Mouse (Mus musculus): ENCODE data around the gene Col8a1. TPM values are rescaled to one million over a fixed set of nuclear protein-coding genes. Genes with fewer than 3 reads are reported as not detected.
A peak's percentile ranks its signal among the peaks of the same experiment; 100 is the strongest.

Col8a1 gene
- polyA plus RNA-seq, 1 experiment from 2014 or later, result 39.7 TPM

DNA sequence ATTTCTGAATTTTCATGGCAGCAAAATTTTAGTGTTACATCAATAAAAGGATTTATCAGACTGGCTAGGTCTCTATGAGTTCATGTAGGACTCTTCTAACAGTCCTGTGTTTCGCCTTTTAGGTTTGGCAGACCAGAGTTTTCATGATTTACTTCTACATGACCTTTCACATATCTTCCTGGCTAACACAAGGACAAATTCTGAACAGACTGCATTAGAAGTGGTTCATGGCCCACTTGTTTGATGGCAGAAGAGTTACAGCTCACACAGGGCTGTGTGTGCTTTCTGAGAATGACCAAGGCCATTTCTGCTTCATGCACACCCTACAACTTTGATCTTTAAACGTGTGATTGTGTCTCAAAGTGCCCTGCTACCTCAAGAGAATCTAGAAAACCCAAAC is 82.3 kb downstream of the Col8a1 start:
- WGBS, result 65% methylated on average over 2 of the region's 2 CpGs
- no peak overlapping the region for H3K9ac ChIP-seq
- peaks cover 17% of the 10 kb centered on the region for H3K4me1 ChIP-seq

DNA sequence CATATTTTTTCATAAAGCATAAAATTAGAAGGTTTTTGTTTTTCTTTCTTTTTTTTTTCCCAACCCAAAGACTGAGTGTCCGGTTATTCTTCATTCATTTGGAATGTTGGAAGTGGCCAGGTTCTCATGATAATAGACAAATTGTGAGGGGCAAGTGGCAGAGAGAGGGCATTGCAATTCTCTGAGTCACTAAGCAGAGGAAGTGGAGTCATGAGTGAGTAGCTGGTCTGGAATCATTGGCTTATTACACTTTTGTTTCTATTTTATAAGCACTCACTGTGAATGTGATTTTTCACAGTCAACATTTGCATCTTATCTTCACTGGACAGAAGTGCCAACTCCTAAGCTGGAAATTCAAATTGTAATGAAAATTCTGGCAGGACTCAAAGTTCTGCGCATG is 82.9 kb downstream of the Col8a1 start:
- no peak overlapping the region for H3K27ac ChIP-seq
- no peaks in the 10 kb centered on the region for H3K27me3 ChIP-seq
- peaks cover 14% of the 10 kb centered on the region for H3K4me1 ChIP-seq
- no peak overlapping the region for H3K9ac ChIP-seq
- no peak overlapping the region for H3K4me2 ChIP-seq
- H3K9me3 ChIP-seq, result no peaks in the 10 kb centered on the region
- WGBS, result 85% methylated on average over 2 of the region's 2 CpGs
- no peak for ATAC-seq (ENCODE audit: insufficient number of reproducible peaks, insufficient read depth, low FRiP score, low TSS enrichment, low read depth)
- no peaks in the 10 kb centered on the region for H3K36me3 ChIP-seq
- H3K4me3 ChIP-seq, result no peak overlapping the region

More for the DNA sequence above, 82.3 kb downstream of the Col8a1 start:
- Histone ChIP-seq H3K27ac (no peak overlapping the region), H3K27me3 (no peaks in the 10 kb centered on the region), H3K36me3 (no peaks in the 10 kb centered on the region), H3K4me3 (no peak overlapping the region), H3K9me3 (no peaks in the 10 kb centered on the region), H3K4me2 (no peak overlapping the region)
- ATAC-seq (ENCODE audit: insufficient number of reproducible peaks, insufficient read depth, low FRiP score, low TSS enrichment, low read depth), result no peak

DNA sequence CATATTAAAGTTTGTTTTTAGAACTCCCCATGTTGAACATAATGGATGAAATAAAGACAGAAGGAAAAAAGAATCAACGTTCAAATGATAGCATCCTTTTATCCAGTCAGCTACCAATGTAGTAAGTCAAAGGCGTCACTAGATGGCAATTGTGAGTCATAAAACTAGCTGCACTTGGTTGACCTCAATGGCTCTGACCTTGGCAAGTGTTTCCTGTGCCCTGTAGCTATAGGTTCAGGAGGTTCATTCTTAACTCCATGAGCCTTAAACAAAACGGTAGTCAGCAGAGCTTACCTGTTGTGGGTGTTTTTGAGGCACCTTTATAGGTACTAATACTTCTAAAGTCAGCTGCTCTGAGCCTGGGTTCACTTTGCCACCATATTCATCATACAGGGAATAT is 85.2 kb downstream of the Col8a1 start:
- Histone ChIP-seq H3K4me3 (no peak overlapping the region), H3K9ac (no peak overlapping the region), H3K27me3 (no peaks in the 10 kb centered on the region), H3K9me3 (no peaks in the 10 kb centered on the region), H3K4me1 (peaks cover 12% of the 10 kb centered on the region), H3K36me3 (no peaks in the 10 kb centered on the region), H3K4me2 (no peak overlapping the region), H3K27ac (no peak overlapping the region)
- 12% methylated on average over 3 of the region's 3 CpGs for WGBS
- ATAC-seq (ENCODE audit: insufficient number of reproducible peaks, insufficient read depth, low FRiP score, low TSS enrichment, low read depth), result no peak

DNA sequence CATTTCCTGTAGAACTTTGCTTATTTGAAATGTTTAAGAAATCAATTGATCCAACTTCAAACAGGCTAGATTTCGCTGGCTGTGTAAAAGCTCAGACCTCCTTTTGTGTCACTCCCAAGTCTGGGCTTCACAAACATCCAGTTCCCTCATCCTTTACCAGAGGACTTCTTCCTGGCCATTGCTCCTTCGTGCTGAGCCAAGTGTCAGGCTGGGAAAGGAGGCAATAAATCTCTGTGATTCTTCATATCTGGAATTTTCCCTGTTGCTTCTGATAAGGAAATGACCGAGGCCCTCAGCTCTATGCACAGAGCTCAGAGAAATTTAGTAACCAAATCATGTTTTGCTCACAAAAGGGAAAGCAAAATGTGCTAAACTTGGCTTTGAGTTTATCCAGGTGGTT is 91.9 kb downstream of the Col8a1 start:
- Histone ChIP-seq H3K9ac (no peak overlapping the region), H3K4me2 (no peak overlapping the region), H3K27ac (no peak overlapping the region), H3K4me3 (no peak overlapping the region), H3K4me1 (peaks cover 8% of the 10 kb centered on the region), H3K27me3 (no peaks in the 10 kb centered on the region), H3K9me3 (no peaks in the 10 kb centered on the region), H3K36me3 (no peaks in the 10 kb centered on the region)
- ATAC-seq (ENCODE audit: insufficient number of reproducible peaks, insufficient read depth, low FRiP score, low TSS enrichment, low read depth), result no peak
- WGBS, result 56% methylated on average over 3 of the region's 3 CpGs

DNA sequence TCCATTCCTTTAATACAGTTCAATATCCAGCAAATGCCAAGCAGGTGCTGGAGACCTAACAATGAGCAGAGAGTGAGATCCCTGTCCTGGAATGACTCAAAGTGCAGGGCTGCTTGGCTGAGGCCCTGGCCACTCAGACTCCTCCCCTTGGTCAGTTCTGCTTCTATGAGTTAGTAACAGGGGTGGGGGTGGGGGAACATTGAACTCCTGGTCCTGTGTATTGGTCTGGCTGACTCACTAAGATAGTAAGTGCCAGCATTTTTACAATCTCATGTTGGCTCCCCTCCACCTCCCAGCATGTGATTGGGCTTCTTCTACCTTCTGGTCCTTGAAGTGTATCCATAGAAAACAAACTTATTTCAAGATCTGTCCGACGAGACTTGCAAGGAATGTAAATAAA is 104.6 kb downstream of the Col8a1 start:
- Histone ChIP-seq H3K27ac (no peak overlapping the region), H3K27me3 (no peaks in the 10 kb centered on the region), H3K36me3 (no peaks in the 10 kb centered on the region), H3K4me1 (0 out of 2 replicates have a peak, but pooled peaks cover 3% of the 10 kb centered on the region), H3K9me3 (no peaks in the 10 kb centered on the region), H3K9ac (no peak overlapping the region), H3K4me2 (no peak overlapping the region), H3K4me3 (no peak overlapping the region)
- 72% methylated on average over 2 of the region's 2 CpGs for WGBS
- no peak for ATAC-seq (ENCODE audit: insufficient number of reproducible peaks, insufficient read depth, low FRiP score, low TSS enrichment, low read depth)

DNA sequence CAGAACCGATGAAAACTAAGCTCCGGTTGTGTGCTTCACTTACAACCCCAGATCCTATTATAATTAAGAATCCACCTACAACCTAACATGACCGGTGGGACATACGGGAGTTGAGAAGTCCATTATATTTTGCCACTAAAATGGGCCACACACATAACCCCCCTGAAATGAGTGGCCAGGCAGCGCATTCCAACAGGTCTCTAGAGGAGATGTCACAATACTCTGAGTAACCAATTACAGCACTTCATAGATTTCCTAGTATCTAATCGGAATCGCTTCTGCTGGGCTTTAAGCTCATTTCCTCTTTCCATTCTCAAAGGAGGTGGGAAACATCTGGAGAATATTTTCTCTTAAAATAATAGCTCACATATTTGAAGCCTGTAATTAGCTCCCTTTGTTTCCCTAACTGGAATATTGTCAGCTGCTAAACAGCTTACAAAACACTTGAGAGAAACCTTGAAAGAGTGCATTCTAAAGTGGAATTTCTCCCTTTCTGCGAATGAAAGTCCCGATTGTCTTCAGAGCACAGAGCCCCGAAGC is 113.1 kb downstream of the Col8a1 start:
- H3K27me3 ChIP-seq, result no peaks in the 10 kb centered on the region
- H3K4me3 ChIP-seq, result no peak overlapping the region
- H3K27ac ChIP-seq, result no peak overlapping the region
- H3K9me3 ChIP-seq, result no peaks in the 10 kb centered on the region
- 48% methylated on average over 10 of the region's 10 CpGs for WGBS
- ATAC-seq (ENCODE audit: insufficient number of reproducible peaks, insufficient read depth, low FRiP score, low TSS enrichment, low read depth), result no peak
- H3K36me3 ChIP-seq, result no peaks in the 10 kb centered on the region
- no peak overlapping the region for H3K9ac ChIP-seq
- 0 out of 2 replicates have a peak, but pooled peaks cover 4% of the 10 kb centered on the region for H3K4me1 ChIP-seq
- H3K4me2 ChIP-seq, result no peak overlapping the region

DNA sequence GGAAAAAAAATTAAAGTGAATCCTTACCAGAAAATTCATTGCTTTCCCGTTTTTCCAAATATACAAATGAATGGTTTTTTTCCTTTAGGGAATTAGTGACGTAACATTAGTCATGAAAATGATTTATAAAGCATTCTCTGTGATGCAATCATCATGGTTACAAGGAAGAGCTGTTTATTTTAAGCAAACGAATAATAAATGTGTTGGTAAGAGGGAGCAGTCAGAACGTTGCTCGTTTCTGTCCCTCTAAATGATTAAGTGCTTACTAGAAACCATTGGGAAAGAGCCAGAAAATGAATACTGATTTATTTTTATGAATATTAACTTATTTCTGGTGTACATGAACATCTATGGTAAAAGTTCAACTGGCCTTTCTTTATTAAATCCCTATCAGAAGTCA is 119.8 kb downstream of the Col8a1 start:
- Histone ChIP-seq H3K36me3 (no peaks in the 10 kb centered on the region), H3K27me3 (no peaks in the 10 kb centered on the region), H3K4me3 (no peak overlapping the region), H3K9me3 (no peaks in the 10 kb centered on the region), H3K4me1 (no peaks in the 10 kb centered on the region), H3K27ac (no peak overlapping the region), H3K9ac (no peak overlapping the region), H3K4me2 (no peak overlapping the region)
- whole genome bisulfite sequencing, result 55% methylated on average over 5 of the region's 5 CpGs
- ATAC-seq (ENCODE audit: insufficient number of reproducible peaks, insufficient read depth, low FRiP score, low TSS enrichment, low read depth), result no peak

DNA sequence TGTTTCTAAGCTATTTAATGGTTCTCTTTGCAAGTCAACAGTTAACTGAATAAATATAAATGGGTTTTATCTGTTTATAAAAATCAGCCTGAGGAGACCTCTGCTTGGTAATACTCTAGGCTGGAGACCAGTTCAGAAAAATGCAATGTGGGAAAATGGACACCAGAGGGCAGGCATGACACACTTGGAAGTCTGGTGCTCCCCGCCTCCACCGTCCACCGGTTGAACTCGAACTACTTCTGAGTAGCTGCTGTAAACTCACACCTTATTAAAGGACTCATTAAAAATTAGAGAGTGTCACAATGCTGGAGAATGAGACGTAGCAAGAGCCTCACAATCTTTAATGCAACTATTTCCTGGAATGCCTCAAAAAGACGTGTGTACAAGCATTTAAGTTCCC is 120.3 kb downstream of the Col8a1 start:
- Histone ChIP-seq H3K4me2 (no peak overlapping the region), H3K27ac (no peak overlapping the region), H3K4me3 (no peak overlapping the region), H3K9ac (no peak overlapping the region), H3K27me3 (no peaks in the 10 kb centered on the region), H3K9me3 (no peaks in the 10 kb centered on the region), H3K4me1 (no peaks in the 10 kb centered on the region), H3K36me3 (no peaks in the 10 kb centered on the region)
- 8% methylated on average over 6 of the region's 6 CpGs for WGBS
- ATAC-seq (ENCODE audit: insufficient number of reproducible peaks, insufficient read depth, low FRiP score, low TSS enrichment, low read depth), result no peak

DNA sequence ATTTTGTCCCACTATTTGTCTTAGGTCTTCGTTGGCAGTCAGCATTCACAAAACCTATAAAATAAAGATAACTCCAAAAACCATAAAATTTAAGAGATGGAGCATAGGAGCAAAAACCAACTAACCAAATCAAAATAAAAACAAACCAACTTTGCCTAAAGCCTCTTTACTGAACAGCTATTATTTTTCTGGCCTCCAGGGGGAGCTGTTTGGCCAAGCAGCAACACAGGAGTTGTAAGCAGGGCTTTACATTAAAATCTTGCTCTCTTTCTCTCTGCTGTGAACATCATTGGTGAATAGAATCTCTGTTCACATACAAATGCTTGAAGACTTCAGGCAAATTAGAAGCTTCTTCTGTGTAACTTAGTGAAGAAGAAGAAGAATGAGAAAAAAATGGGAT is 142.8 kb downstream of the Col8a1 start:
- Histone ChIP-seq H3K27ac (no peak overlapping the region), H3K4me3 (no peak overlapping the region), H3K9me3 (no peaks in the 10 kb centered on the region), H3K4me2 (no peak overlapping the region), H3K9ac (no peak overlapping the region), H3K36me3 (no peaks in the 10 kb centered on the region), H3K27me3 (no peaks in the 10 kb centered on the region), H3K4me1 (peaks cover 5% of the 10 kb centered on the region)
- ATAC-seq (ENCODE audit: insufficient number of reproducible peaks, insufficient read depth, low FRiP score, low TSS enrichment, low read depth), result no peak
- WGBS, result 5% methylated on average over 1 of the region's 1 CpGs

DNA sequence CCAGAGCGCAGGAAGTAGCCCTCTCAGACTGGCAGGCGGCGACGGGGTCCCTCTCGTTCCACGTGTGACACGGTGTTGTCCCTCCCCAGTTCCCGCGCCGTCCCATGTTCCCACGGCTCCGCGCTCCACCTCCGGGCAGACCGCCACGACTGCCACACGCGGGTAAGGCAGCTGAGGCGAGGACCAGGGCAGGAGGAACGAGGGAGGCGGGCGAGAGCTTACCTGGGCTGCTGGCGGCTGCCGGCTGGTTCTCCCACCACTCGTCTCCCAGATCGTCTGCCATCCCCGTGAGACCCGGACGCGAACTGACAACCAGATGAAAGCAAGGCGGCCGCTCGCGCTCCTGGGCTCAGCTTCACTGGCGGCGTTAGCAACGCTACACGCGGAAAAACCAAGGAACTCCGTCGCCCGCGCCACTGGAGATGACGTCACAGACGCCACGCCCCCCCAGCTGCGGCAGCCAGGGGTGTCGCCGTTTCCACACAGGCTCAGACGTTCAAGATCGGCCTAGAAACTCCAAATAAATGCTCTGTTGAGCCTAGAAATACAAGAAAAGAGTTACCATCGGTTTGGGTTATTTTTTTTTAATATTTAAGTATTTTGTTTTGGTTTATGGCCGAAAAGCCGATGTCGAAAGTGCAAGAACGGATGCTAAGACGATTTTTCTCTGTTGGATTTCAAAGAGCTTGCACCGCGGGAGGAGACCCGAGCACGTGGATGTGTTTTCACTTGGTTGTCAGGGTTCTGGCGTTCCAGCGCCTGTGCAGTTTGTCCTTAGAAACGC is 147.9 kb downstream of the Col8a1 start, which contains the start of gene Cmss1:
Gene Cmss1 (minus strand): TSS at position 421 of the 784 bp plus-strand sequence.
- peak; percentile 76 for ATAC-seq (ENCODE audit: insufficient number of reproducible peaks, insufficient read depth, low FRiP score, low TSS enrichment, low read depth)
- Histone ChIP-seq H3K4me1 (peaks cover 13% of the 10 kb centered on the region), H3K27me3 (no peaks in the 10 kb centered on the region), H3K9me3 (no peaks in the 10 kb centered on the region), H3K27ac (peak within 1 kb of the TSS; percentile 73), H3K9ac (peak within 1 kb of the TSS; percentile 82), H3K4me3 (peak within 1 kb of the TSS; percentile 84), H3K4me2 (peak within 1 kb of the TSS; percentile 74), H3K36me3 (no peaks in the 10 kb centered on the region)
- WGBS, result under 1% methylated on average over 64 of the region's 64 CpGs

DNA sequence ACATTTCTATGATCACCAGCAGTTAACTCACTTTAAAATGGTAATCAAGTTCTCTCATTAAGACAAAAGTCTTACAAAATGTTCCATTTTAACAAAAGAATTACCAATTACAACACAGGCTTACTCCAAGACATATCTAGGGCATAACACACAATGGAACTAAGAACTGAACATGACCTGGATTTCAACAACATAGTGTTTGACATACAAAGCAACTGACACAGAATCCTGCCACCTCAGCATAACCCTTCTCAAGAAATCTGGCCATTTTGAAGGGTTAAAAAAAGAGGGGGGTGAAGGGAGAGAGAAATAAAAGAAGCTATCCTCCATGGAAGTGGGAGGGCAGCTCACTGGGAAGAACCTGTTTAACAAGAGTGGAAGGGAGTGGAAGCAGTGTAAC is 153.5 kb downstream of the Col8a1 start:
- Histone ChIP-seq H3K9me3 (no peaks in the 10 kb centered on the region), H3K9ac (no peak overlapping the region), H3K27me3 (no peaks in the 10 kb centered on the region), H3K36me3 (no peaks in the 10 kb centered on the region), H3K4me2 (no peak overlapping the region), H3K4me1 (peaks cover 8% of the 10 kb centered on the region; the same call in 1 of the 2 replicates), H3K27ac (no peak overlapping the region), H3K4me3 (no peak overlapping the region)
- ATAC-seq (ENCODE audit: insufficient number of reproducible peaks, insufficient read depth, low FRiP score, low TSS enrichment, low read depth), result no peak

DNA sequence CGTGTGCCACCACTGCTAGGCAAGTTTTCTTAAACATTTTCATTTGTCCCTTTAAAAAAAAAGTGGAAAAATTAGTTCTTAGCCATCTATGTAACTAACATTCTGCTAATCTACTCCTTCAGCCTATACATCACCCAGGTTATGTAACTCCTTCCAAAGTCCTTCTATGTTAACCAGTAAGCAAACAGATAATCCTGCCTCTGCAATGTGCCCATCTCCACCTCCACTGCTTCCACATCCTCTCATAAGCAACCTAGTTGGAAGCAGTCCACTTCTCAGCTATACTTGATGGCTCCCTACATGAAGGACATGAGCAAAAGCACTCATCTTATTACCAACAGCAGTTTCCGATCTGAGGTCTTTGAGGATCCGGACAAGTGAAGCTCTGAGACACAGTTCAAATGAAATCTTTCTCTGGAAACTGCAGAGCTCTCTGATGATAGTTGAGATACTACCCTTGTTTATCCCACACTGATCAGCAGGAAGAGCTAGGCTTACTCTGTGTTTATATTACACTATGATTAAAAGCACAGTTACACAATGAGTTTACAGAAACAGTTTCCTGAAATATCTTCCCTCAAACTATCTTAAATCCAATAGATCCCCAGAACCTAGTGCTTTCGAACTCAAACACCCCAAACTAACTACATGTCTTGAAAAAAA is 157.1 kb downstream of the Col8a1 start:
- Histone ChIP-seq H3K9me3 (no peaks in the 10 kb centered on the region), H3K9ac (no peak overlapping the region), H3K36me3 (no peaks in the 10 kb centered on the region), H3K4me1 (no peaks in the 10 kb centered on the region), H3K27ac (no peak overlapping the region), H3K27me3 (no peaks in the 10 kb centered on the region), H3K4me3 (no peak overlapping the region), H3K4me2 (no peak overlapping the region)
- no peak for ATAC-seq (ENCODE audit: insufficient number of reproducible peaks, insufficient read depth, low FRiP score, low TSS enrichment, low read depth)
- 80% methylated on average over 4 of the region's 4 CpGs for WGBS

Data from embryonic facial prominence, embryonic 13.5 days (tissue).